Mouse (Mus musculus): ENCODE data around the gene Nav2.

Gene Nav2

GRCm38 (mm10) chr7:49175784-49176409 lies 267.4 kb downstream of the Nav2 start:
- no peak for DNase-seq

GRCm38 (mm10) chr7:49176590-49177201 lies 268.2 kb downstream of the Nav2 start:
- DNase-seq: no peak

DNA sequence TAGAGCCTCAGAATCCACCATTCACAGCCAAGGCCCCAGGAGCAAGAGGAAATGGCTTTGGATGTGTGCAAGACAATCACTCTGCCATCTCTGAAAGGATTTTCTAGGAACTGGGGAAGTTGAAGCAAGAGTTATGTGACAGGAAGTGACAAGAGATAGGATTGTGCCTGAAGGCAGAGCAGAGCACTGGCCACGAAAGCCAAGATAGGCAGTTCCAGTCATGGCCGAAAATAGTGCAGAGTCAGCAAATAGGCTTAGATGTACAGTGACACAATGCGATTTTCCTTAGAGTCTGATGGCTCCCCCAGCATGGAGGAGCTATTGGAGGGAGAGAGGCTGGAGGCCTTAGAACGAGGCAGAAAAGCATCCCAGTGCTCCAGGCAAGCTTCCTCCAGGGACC lies 269.7 kb downstream of the Nav2 start:
- DNase-seq: no peak

GRCm38 (mm10) chr7:49181010-49181409 lies 272.5 kb downstream of the Nav2 start:
- DNase-seq: no peak

GRCm38 (mm10) chr7:49182427-49182826 lies 273.9 kb downstream of the Nav2 start:
- no peak for DNase-seq

- DNase-seq: no peak
Measured at GRCm38 (mm10) chr7:49183696-49184095, 275.2 kb downstream of the Nav2 start.

DNA sequence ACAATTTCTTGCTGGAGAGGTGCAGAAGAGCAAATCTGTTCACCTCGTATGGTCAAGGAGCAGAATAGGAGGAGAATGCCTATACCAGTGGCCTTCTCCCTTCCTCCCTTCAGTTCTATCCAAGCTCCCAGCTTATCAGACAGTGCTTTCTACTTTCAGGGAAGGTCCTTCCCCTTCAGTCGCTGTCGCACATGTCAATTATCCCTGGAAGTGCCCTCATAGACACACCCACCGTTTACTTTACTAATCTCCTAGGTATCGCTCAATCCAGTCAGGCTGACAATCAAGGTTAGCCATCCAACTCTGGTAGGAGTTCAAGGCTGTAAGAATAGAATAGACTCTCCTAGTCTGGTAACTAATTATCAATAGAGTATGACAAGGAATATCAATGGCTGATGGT lies 277.5 kb downstream of the Nav2 start:
- no peak for DNase-seq

GRCm38 (mm10) chr7:49189364-49189763 lies 280.8 kb downstream of the Nav2 start:
- no peak for DNase-seq

GRCm38 (mm10) chr7:49190231-49190985 lies 281.9 kb downstream of the Nav2 start:
- no peak for DNase-seq

DNA sequence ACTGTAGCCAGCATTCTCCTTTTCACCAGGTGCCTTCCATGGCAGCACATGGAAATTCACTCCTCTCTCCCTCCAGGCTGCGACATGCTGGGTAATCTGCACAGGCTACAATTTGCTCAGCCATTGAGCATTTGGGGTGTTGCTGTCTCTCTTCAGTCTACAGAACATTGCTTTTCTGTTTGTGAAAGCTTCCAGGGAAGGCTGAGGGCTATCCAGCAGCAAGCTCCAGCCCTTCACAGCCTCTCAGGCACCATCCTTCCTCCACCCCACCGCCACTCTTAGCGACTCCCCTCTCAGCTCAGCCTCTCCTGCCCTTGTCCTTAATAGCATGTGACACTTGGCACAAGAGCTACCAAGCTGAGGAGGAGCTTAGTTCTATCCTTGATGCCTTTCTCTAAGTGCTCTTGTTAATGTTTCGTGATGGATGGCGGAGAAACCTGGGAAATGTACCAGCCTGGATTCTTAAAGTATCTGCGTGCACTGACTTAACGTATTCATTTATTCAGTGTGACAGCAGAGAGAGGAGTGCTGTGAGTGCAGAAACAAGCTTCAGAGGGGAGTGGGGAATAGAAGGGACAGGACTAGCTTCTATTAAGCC lies 282.7 kb downstream of the Nav2 start:
- DNase-seq: no peak

GRCm38 (mm10) chr7:49192061-49192695 lies 283.7 kb downstream of the Nav2 start:
- no peak for DNase-seq

GRCm38 (mm10) chr7:49195711-49196147 lies 287.2 kb downstream of the Nav2 start:
- DNase-seq: no peak

GRCm38 (mm10) chr7:49199366-49199765 lies 290.9 kb downstream of the Nav2 start:
- DNase-seq: no peak

DNA sequence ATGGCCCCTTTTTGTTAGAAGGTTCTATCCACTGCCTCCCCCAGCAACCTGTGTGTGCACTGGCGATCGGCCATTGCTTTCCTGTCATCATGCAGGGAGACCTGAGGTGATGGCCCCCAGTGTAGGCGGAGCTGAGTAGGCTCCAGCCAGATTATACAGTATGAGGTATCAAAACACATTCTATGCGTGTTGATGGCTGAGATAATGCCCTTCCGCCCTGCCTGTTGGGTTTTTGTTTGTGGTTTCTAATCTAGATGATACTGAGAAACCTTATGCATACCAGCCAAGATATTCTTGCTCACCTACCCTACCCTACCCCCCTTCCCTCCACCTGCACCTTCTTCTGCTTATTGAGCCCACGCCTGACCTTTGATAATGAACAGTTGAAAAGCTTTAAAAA lies 291.8 kb downstream of the Nav2 start:
- no peak for DNase-seq

GRCm38 (mm10) chr7:49202971-49203370 lies 294.5 kb downstream of the Nav2 start:
- no peak for DNase-seq

DNA sequence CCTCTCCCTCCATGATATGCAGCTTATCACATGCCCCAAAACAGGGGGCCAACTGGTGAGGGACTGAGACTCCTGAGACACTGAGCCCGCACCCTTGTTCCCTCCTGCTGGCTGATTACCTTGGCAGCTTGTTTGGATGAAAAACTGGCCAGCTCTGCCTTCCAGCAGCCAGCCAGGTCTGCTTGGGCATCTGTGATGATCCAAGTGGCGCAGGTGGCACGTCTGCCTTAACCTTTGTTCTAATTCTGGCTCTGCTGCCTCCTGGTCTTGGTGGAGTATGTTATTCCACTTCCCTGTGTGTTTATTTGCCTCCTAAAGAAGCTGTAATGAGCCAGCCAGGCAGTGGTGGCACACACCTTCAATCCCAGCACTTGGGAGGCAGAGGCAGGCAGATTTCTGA lies 296.3 kb downstream of the Nav2 start:
- DNase-seq: no peak

DNA sequence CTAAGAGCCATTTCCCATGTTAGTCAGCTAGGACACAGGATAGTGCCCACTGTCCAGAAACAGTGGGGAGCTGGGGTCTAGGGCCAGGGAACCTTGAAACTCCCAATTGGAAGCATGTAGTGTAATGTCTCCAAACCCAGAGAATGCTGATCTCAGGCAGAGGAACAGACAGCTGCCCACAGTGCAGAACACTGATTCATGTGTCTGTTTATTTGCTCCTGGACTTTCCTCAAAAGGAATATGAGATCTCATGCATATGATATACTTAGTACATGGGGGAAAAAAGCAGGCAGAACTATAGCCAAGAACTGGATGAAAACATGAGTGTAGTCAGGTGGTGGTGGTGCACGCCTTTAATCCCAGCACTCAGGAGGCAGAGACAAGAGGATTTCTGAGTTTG lies 297.0 kb downstream of the Nav2 start:
- no peak for DNase-seq

- no peak for DNase-seq
Measured at GRCm38 (mm10) chr7:49206775-49207676, 298.5 kb downstream of the Nav2 start.

DNA sequence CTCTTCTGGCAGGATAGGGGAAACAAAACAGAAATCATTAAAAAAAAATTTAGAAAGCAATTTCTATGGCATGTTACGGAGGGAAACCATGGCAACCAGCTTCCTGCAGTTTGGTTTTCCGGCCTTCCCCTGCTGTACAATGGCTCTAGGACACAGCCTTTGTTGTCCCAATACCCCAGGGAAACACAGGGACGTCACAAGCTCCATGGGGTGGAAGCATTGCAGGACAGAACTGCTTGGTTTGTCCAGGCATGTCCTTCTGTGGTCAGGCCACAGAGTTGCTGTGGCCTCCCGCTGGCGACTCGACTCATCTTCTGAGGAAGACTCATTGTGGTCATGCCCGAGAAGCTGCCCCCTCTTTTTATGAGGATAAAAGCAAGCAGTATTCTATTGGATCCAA lies 301.0 kb downstream of the Nav2 start:
- DNase-seq: no peak

DNA sequence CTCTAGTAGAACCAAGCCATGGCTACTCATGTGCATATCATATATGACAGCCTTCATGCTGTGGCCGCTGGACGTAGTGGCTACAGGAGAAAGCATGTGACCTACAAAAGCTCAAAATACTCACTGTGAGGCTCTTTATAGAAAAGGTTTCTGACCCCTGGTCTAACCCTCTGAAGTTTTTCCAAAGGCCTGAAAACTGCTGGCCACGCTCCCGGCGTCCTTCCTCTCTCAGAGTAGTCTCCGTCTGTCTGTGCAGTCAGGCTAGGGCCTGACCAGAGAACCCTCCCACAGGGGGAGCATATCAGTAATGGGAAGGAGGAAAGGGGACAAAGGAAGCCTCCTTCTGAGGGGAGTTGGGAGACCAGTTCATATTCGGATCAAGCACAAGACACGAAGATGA lies 302.2 kb downstream of the Nav2 start:
- DNase-seq: no peak

DNA sequence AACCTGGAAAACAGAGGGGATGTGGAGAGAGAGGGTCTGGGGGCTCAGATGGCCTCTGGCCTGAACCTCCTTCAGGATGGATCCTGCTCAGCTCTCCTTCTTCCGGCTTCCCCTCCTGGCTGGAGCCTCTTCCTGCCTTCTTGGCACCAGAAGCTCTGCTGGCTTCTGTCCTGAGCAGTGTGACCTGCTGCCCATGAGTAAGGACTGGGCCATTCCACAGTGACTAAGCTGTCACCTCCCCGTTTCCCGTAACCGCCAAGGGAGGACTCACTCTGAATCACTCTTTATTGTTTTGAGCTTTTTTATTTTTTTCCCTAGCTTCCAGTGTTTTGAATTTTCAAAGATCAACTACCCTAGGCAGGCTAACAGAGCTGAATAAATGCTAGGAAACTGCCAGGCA lies 304.5 kb downstream of the Nav2 start:
- DNase-seq: no peak

- DNase-seq: no peak
Measured at GRCm38 (mm10) chr7:49217786-49218185, 309.3 kb downstream of the Nav2 start.
